Mouse (Mus musculus): Measurements from ENCODE around the gene Thra. TPM values are rescaled to one million over a fixed set of nuclear protein-coding genes. Genes with fewer than 3 reads are reported as not detected.

Thra gene
- polyA plus RNA-seq, 2 experiments: 55.9 to 157 TPM

DNA sequence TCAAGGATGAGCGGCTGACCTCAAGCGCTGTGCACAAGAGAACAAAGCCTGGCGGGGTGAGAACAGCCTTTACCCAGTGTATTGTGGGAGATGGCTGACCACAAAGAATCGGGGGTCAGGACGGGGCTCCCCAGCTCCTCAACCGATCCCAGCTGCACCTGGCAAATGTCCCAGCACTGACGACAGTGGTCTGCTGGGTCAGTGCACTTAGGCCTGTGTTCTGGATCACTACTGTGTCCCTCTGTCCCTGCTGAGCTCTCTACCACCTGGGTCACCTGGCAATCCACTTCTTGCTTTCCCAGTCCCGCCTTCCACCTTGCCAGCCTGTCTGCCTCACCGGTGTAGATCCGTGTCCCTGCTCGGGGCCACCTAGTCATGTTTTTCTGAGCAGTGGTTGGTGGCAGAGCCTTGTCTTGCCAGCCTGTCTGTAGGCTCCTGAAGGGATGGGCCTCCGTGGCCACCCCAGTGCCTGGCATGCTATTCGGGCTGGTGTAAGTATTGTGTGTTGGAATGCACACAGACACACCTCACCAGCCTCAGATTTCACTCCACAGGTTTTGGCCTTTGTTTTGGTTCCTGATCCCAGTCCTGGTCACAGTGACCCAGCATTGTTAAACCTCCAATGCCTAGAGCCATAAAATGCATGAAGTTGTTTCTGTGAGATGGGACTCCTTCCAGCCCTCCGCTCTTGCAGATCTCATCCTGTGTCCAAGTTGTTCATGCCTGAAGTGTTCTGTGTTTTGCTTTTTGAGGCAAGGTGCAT, 43.8 kb upstream of the Thra start:
- H3K27ac ChIP-seq (replicated peaks; ENCODE audit: low read depth, low read length): no peak overlapping the region

DNA sequence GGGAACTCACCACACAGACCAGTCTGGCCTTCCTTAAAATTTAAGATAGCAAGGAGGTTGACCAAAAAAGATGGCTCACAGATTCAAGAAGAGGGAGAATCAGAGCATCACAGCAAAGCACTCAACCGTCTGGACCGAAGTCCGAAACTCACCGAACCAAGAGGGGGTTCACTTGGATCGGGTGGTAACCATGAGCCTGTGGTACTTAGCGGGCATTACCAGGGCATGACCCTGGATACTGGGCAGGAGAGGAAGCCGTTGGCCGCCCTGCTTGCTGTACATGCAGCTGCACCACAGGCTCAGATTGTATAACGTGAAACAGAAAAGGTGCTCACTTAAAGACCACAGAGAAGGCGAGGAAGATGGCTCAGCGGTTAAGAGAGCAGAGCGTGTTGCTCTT, 43.2 kb upstream of the Thra start:
- WGBS: 89% methylated on average over 12 of the region's 12 CpGs
- peaks cover 46% of the 10 kb centered on the region for H3K36me3 ChIP-seq (ENCODE audit: control insufficient read depth, insufficient read depth, low read length)

More for the DNA sequence above, 43.8 kb upstream of the Thra start:
- Histone ChIP-seq H3K4me3 (replicated peaks; ENCODE audit: low read length) (no peak overlapping the region), H3K9ac (ENCODE audit: low read depth, low read length, severe bottlenecking) (no peak overlapping the region), H3K36me3 (ENCODE audit: control insufficient read depth, insufficient read depth, low read length) (peaks cover 52% of the 10 kb centered on the region), H3K4me2 (replicated peaks; ENCODE audit: low read depth, low read length, severe bottlenecking) (no peak overlapping the region), H3K4me1 (ENCODE audit: control insufficient read depth, insufficient read depth, low read length) (no peaks in the 10 kb centered on the region), H3K9me3 (ENCODE audit: control insufficient read depth, low read length) (no peaks in the 10 kb centered on the region), H3K27me3 (ENCODE audit: control insufficient read depth, insufficient read depth, low read length) (no peaks in the 10 kb centered on the region)
- DNase-seq (ENCODE audit: low spot score): no peak
- ATAC-seq (ENCODE audit: low FRiP score, low read depth): no peak
- no peak for TF ChIP-seq POLR2A (IDR thresholded peaks at IDR 0.05; ENCODE audit: borderline replicate concordance, extremely low read depth, insufficient read depth, insufficient read length)
- 89% methylated on average over 14 of the region's 14 CpGs for WGBS

GRCm38 (mm10) chr11:98698849-98699640, 41.4 kb upstream of the Thra start:
- H3K9me3 ChIP-seq (ENCODE audit: control insufficient read depth, low read length): no peaks in the 10 kb centered on the region
- no peak for DNase-seq (ENCODE audit: low spot score)
- ATAC-seq (ENCODE audit: low FRiP score, low read depth): no peak
- H3K4me2 ChIP-seq (replicated peaks; ENCODE audit: low read depth, low read length, severe bottlenecking): no peak overlapping the region
- H3K4me1 ChIP-seq (ENCODE audit: control insufficient read depth, insufficient read depth, low read length): 0 out of 2 replicates have a peak, but pooled peaks cover 4% of the 10 kb centered on the region
- WGBS: 80% methylated on average over 16 of the region's 16 CpGs
- H3K27me3 ChIP-seq (ENCODE audit: control insufficient read depth, insufficient read depth, low read length): no peaks in the 10 kb centered on the region
- H3K9ac ChIP-seq (ENCODE audit: low read depth, low read length, severe bottlenecking): no peak overlapping the region
- TF ChIP-seq POLR2A (IDR thresholded peaks at IDR 0.05; ENCODE audit: borderline replicate concordance, extremely low read depth, insufficient read depth, insufficient read length): no peak
- no peak overlapping the region for H3K4me3 ChIP-seq (replicated peaks; ENCODE audit: low read length)
- no peak overlapping the region for H3K27ac ChIP-seq (replicated peaks; ENCODE audit: low read depth, low read length)
- peaks cover 30% of the 10 kb centered on the region for H3K36me3 ChIP-seq (ENCODE audit: control insufficient read depth, insufficient read depth, low read length)

More for the DNA sequence above, 43.2 kb upstream of the Thra start:
- no peak for ATAC-seq (ENCODE audit: low FRiP score, low read depth)
- Histone ChIP-seq H3K27me3 (ENCODE audit: control insufficient read depth, insufficient read depth, low read length) (no peaks in the 10 kb centered on the region), H3K4me3 (replicated peaks; ENCODE audit: low read length) (no peak overlapping the region), H3K4me2 (replicated peaks; ENCODE audit: low read depth, low read length, severe bottlenecking) (no peak overlapping the region), H3K9me3 (ENCODE audit: control insufficient read depth, low read length) (no peaks in the 10 kb centered on the region), H3K9ac (ENCODE audit: low read depth, low read length, severe bottlenecking) (no peak overlapping the region), H3K4me1 (ENCODE audit: control insufficient read depth, insufficient read depth, low read length) (no peaks in the 10 kb centered on the region), H3K27ac (replicated peaks; ENCODE audit: low read depth, low read length) (no peak overlapping the region)
- no peak for TF ChIP-seq POLR2A (IDR thresholded peaks at IDR 0.05; ENCODE audit: borderline replicate concordance, extremely low read depth, insufficient read depth, insufficient read length)
- no peak for DNase-seq (ENCODE audit: low spot score)

- Histone ChIP-seq H3K27ac (replicated peaks; ENCODE audit: low read depth, low read length) (no peak overlapping the region), H3K9me3 (ENCODE audit: control insufficient read depth, low read length) (no peaks in the 10 kb centered on the region), H3K9ac (ENCODE audit: low read depth, low read length, severe bottlenecking) (no peak overlapping the region), H3K36me3 (ENCODE audit: control insufficient read depth, insufficient read depth, low read length) (peaks cover 30% of the 10 kb centered on the region), H3K4me1 (ENCODE audit: control insufficient read depth, insufficient read depth, low read length) (0 out of 2 replicates have a peak, but pooled peaks cover 4% of the 10 kb centered on the region), H3K4me2 (replicated peaks; ENCODE audit: low read depth, low read length, severe bottlenecking) (no peak overlapping the region), H3K27me3 (ENCODE audit: control insufficient read depth, insufficient read depth, low read length) (no peaks in the 10 kb centered on the region), H3K4me3 (replicated peaks; ENCODE audit: low read length) (no peak overlapping the region)
- DNase-seq (ENCODE audit: low spot score) (peak; percentile 58), ATAC-seq (ENCODE audit: low FRiP score, low read depth) (peak; percentile 69; the same call in 1 of the 2 replicates)
- no peak for TF ChIP-seq POLR2A (IDR thresholded peaks at IDR 0.05; ENCODE audit: borderline replicate concordance, extremely low read depth, insufficient read depth, insufficient read length)
- 36% methylated on average over 4 of the region's 4 CpGs for WGBS
These were observed 40.5 kb upstream of the Thra start for GRCm38 (mm10) chr11:98699911-98700310.

GRCm38 (mm10) chr11:98701213-98701670, 39.2 kb upstream of the Thra start, which contains the start of gene Csf3:
TSS of gene Csf3 (plus strand) at chr11:98701263.
- TF ChIP-seq POLR2A (IDR thresholded peaks at IDR 0.05; ENCODE audit: borderline replicate concordance, extremely low read depth, insufficient read depth, insufficient read length): no peak
- ATAC-seq (ENCODE audit: low FRiP score, low read depth): no peak
- no peak within 1 kb of the TSS for H3K4me3 ChIP-seq (replicated peaks; ENCODE audit: low read length)
- no peak within 1 kb of the TSS for H3K9ac ChIP-seq (ENCODE audit: low read depth, low read length, severe bottlenecking)
- peaks cover 30% of the 10 kb centered on the region for H3K36me3 ChIP-seq (ENCODE audit: control insufficient read depth, insufficient read depth, low read length)
- no peak within 1 kb of the TSS for H3K4me2 ChIP-seq (replicated peaks; ENCODE audit: low read depth, low read length, severe bottlenecking)
- WGBS: 31% methylated on average over 10 of the region's 10 CpGs
- H3K27me3 ChIP-seq (ENCODE audit: control insufficient read depth, insufficient read depth, low read length): no peaks in the 10 kb centered on the region
- no peak within 1 kb of the TSS for H3K27ac ChIP-seq (replicated peaks; ENCODE audit: low read depth, low read length)
- H3K9me3 ChIP-seq (ENCODE audit: control insufficient read depth, low read length): no peaks in the 10 kb centered on the region
- H3K4me1 ChIP-seq (ENCODE audit: control insufficient read depth, insufficient read depth, low read length): 0 out of 2 replicates have a peak, but pooled peaks cover 4% of the 10 kb centered on the region
- DNase-seq (ENCODE audit: low spot score): no peak

Data from limb, embryonic 14.5 days (tissue).